Mouse (Mus musculus) limb, embryonic 14.5 days (tissue): ENCODE measurements around the gene Gm20388. TPM values are rescaled to one million over a fixed set of nuclear protein-coding genes. Genes with fewer than 3 reads are reported as not detected.

Experiments used
- ATAC-seq: fragments of 200-750 bp; cut with Nextera tagmentation; 2 replicates; pipeline ENCODE4 v1.8.0; 2017; ENCODE audit warnings: low read depth, moderate number of reproducible peaks, moderate TSS enrichment; ENCODE audit not compliant: low FRiP score
- DNase-seq: peaks from one replicate; pipeline ENCODE4 v3.0.0-alpha.2; 2015; ENCODE audit warnings: low spot score
- H3K27ac ChIP-seq: fragments of 300-500 bp; sonication (generic); replicated peaks from 2 replicates; pipeline ENCODE4 v1.5.1; 2014; ENCODE audit warnings: low read depth, mild to moderate bottlenecking, low read length, moderate library complexity, mixed read lengths
- H3K27me3 ChIP-seq: fragments of 300-500 bp; sonication (generic); 2 replicates; pipeline ENCODE4 v1.6.1; 2014; ENCODE audit warnings: low read length, mixed read lengths; ENCODE audit not compliant: control insufficient read depth, insufficient read depth
- H3K36me3 ChIP-seq: fragments of 300-500 bp; sonication (generic); 2 replicates; pipeline ENCODE4 v1.6.1; 2014; ENCODE audit warnings: mild to moderate bottlenecking, low read length, moderate library complexity, mixed read lengths; ENCODE audit not compliant: control insufficient read depth, insufficient read depth
- H3K4me1 ChIP-seq: fragments of 300-500 bp; sonication (generic); 2 replicates; pipeline ENCODE4 v1.6.1; 2014; ENCODE audit warnings: antibody characterized with exemption, low read length, mixed read lengths; ENCODE audit not compliant: control insufficient read depth, insufficient read depth
- H3K4me2 ChIP-seq: fragments of 300-500 bp; sonication (generic); replicated peaks from 2 replicates; pipeline ENCODE4 v1.6.1; 2014; ENCODE audit warnings: low read depth, mild to moderate bottlenecking, low read length, moderate library complexity; ENCODE audit not compliant: severe bottlenecking
- H3K4me3 ChIP-seq: fragments of 300-500 bp; sonication (generic); replicated peaks from 2 replicates; pipeline ENCODE4 v1.5.1; 2014; ENCODE audit warnings: low read length
- H3K9ac ChIP-seq: fragments of 300-500 bp; sonication (generic); 2 replicates; pipeline ENCODE4 v1.6.1; 2014; ENCODE audit warnings: mild to moderate bottlenecking, low read depth, low read length, moderate library complexity; ENCODE audit not compliant: severe bottlenecking
- H3K9me3 ChIP-seq: fragments of 300-500 bp; sonication (generic); 2 replicates; pipeline ENCODE4 v1.6.1; 2016; ENCODE audit warnings: low read length; ENCODE audit not compliant: control insufficient read depth
- POLR2A ChIP-seq: fragments of 200-500 bp; IDR thresholded peaks from 2 replicates; pipeline ENCODE4 v1.8.0; 2012; ENCODE audit warnings: inconsistent platforms, mild to moderate bottlenecking, moderate library complexity, borderline replicate concordance; ENCODE audit not compliant: insufficient read depth, insufficient read length; ENCODE audit errors: extremely low read depth
- WGBS: fragments of 180-500 bp; shearing (Covaris S2); extraction: QIAGEN DNeasy Blood & Tissue Kit; methylation state at CpG from one replicate; pipeline ENCODE4 v1.1.7; 2014; 5-methylcytosine and 5-hydroxymethylcytosine counted together
- polyA plus RNA-seq, 2 experiments: library from polyadenylated mRNA; depleted of rRNA in 1 of 2; stranded (reverse) in 1 of 2; unstranded in 1 of 2; fragments of >200 nt; fragmentation: Nextera tagmentation in 1 of 2; extraction: Ambion mirVana in 1 of 2; gene quantifications; 2 replicates each; pipeline versions ENCODE4 v1.2.1 to v1.2.3; 2012 to 2014

The Gm20388 gene
- polyA plus RNA-seq, 2 experiments = 1.9 to 49.9 TPM

DNA sequence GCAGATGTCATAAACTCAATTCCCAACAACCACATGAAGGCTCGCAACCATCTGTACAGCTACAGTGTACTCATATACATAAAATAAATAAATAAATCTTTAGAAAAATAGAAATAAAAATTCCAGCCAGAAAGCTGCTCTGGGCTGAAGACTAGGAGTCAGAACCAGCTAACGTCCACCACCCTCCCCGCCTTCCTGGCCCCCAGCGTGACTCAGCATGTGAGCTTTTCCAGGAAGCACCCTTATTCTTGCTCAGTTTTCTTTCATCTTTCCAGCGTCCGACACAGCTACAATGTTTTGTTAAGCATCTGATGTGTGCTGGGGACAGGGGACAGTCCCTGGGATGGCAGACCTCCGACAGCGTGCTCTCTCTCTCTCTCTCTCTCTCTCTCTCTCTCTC is 3434.5 kb downstream of the Gm20388 start:
- Histone ChIP-seq H3K4me3 (no peak overlapping the region), H3K36me3 (no peaks in the 10 kb centered on the region), H3K27me3 (no peaks in the 10 kb centered on the region), H3K9ac (no peak overlapping the region), H3K27ac (no peak overlapping the region), H3K9me3 (no peaks in the 10 kb centered on the region), H3K4me1 (peaks cover 4% of the 10 kb centered on the region; the same call in 1 of the 2 replicates), H3K4me2 (no peak overlapping the region)
- TF ChIP-seq POLR2A = no peak
- no peak for ATAC-seq
- 81% methylated on average over 8 of the region's 8 CpGs for WGBS
- DNase-seq = no peak

GRCm38 (mm10) chr8:123345856-123346255 is 3435.2 kb downstream of the Gm20388 start:
- DNase-seq (no peak), ATAC-seq (no peak)
- H3K27ac ChIP-seq = no peak overlapping the region
- H3K9ac ChIP-seq = no peak overlapping the region
- H3K27me3 ChIP-seq = no peaks in the 10 kb centered on the region
- WGBS = 83% methylated on average over 6 of the region's 6 CpGs
- no peak overlapping the region for H3K4me2 ChIP-seq
- no peak overlapping the region for H3K4me3 ChIP-seq
- no peaks in the 10 kb centered on the region for H3K36me3 ChIP-seq
- H3K4me1 ChIP-seq = peaks cover 4% of the 10 kb centered on the region; the same call in 1 of the 2 replicates
- no peaks in the 10 kb centered on the region for H3K9me3 ChIP-seq
- TF ChIP-seq POLR2A = no peak

DNA sequence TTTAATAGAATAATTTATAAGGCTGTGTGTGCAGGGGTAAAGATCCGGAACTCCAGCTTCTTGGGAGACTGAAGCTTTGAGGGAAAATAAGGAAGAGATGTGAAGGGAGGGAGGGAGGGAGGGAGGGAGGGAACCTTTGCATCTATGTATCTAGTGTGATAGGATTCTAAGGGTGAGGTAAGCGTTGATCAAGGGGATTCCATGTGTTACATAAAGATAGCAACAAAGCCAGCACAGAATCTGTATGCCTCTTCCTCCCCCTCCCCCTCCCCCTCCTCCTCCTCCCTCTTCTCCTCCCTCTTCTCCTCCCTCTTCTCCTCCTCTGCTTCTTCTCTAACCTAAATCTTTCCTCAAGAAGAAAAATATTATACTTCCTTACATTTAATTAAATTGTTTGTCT is 3436.7 kb downstream of the Gm20388 start:
- WGBS = 66% methylated on average over 2 of the region's 2 CpGs
- H3K9ac ChIP-seq = no peak overlapping the region
- H3K4me1 ChIP-seq = peaks cover 4% of the 10 kb centered on the region; the same call in 1 of the 2 replicates

GRCm38 (mm10) chr8:123348237-123348843 is 3437.7 kb downstream of the Gm20388 start:
- H3K27me3 ChIP-seq = no peaks in the 10 kb centered on the region
- peak; percentile 30; the same call in 1 of the 2 replicates for ATAC-seq
- H3K36me3 ChIP-seq = no peaks in the 10 kb centered on the region
- WGBS = 24% methylated on average over 9 of the region's 9 CpGs
- no peak overlapping the region for H3K4me3 ChIP-seq
- H3K4me1 ChIP-seq = peaks cover 4% of the 10 kb centered on the region; the same call in 1 of the 2 replicates
- H3K9ac ChIP-seq = no peak overlapping the region
- DNase-seq = peak; percentile 68
- no peaks in the 10 kb centered on the region for H3K9me3 ChIP-seq
- no peak overlapping the region for H3K27ac ChIP-seq
- no peak for TF ChIP-seq POLR2A
- no peak overlapping the region for H3K4me2 ChIP-seq

More for the DNA sequence above, 3436.7 kb downstream of the Gm20388 start:
- DNase-seq (no peak), ATAC-seq (no peak)
- no peak overlapping the region for H3K27ac ChIP-seq
- no peaks in the 10 kb centered on the region for H3K27me3 ChIP-seq
- no peak overlapping the region for H3K4me2 ChIP-seq
- no peaks in the 10 kb centered on the region for H3K9me3 ChIP-seq
- H3K4me3 ChIP-seq = no peak overlapping the region
- TF ChIP-seq POLR2A = no peak
- H3K36me3 ChIP-seq = no peaks in the 10 kb centered on the region

- WGBS = 87% methylated on average over 4 of the region's 4 CpGs
- Histone ChIP-seq H3K4me1 (peaks cover 4% of the 10 kb centered on the region; the same call in 1 of the 2 replicates), H3K9ac (no peak overlapping the region), H3K27ac (no peak overlapping the region), H3K4me2 (no peak overlapping the region), H3K9me3 (no peaks in the 10 kb centered on the region), H3K27me3 (no peaks in the 10 kb centered on the region), H3K36me3 (no peaks in the 10 kb centered on the region), H3K4me3 (no peak overlapping the region)
- ATAC-seq (no peak), DNase-seq (no peak)
- TF ChIP-seq POLR2A = no peak
These were observed 3438.4 kb downstream of the Gm20388 start for GRCm38 (mm10) chr8:123349073-123349472.
